Mouse (Mus musculus) urinary bladder, postnatal 10 days (tissue): ENCODE results near the gene Zfp646.
"Not testable (repeated sequence)": the region's sequence is repeated elsewhere in the genome, so short reads cannot be mapped to it uniquely, and the experiment has no call there.

Source experiments
- DNase-seq: peaks from one replicate; pipeline ENCODE4 v3.0.0; 2022; ENCODE audit warnings: low spot score

The Zfp646 gene

DNA sequence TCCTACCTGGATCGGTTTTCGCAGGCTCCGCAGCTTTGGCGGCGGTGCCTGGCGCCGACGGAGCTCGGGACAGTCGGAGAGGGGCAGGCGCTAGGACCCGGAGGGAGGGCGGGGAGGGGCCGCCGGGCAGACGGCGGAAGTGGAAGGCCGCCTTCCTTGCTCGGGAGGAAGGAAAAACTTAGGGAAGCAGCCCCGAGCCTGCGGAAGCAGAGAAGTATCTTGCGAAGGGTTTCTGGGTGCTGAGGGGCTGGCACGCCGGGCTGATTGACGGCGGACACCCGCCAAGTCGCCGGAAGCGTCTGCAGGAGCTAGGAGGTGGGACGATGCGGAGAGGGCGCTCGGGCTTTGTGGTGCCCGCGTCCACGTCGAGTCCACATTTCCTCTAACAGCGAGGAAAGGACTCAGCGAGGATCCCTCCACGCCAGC is at the start of gene Zfp646:
Gene Zfp646, plus strand, starts transcription at position 181 of the 426 bp plus-strand sequence.
- DNase-seq, result no peak

DNA sequence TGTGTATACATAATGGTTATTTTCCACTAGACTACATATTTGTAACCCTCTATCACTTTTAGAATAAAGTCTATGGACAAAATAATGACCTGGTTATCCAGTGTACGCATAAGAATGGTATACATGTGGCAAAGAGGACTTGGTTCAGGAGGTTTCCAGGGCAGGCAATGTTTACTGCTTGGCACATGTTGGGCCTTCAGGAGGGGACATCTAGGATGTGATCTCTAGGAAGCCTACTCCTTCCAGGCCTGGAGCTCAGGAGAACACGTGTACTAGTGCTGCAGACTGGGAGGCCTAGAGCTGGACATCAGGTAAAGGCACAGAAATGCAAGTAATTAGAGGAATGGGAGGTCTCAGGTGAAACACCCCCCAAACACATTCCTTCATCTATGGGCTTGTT is 40.5 kb upstream of the Zfp646 start:
- DNase-seq, result no peak

- DNase-seq, result no peak
Measured at GRCm38 (mm10) chr7:127837473-127837872, 38.5 kb upstream of the Zfp646 start.

- not testable (repeated sequence) for DNase-seq
Measured at GRCm38 (mm10) chr7:127837878-127838277, 38.1 kb upstream of the Zfp646 start.

GRCm38 (mm10) chr7:127840031-127840430 is 36.0 kb upstream of the Zfp646 start:
- DNase-seq, result not testable (repeated sequence)

DNA sequence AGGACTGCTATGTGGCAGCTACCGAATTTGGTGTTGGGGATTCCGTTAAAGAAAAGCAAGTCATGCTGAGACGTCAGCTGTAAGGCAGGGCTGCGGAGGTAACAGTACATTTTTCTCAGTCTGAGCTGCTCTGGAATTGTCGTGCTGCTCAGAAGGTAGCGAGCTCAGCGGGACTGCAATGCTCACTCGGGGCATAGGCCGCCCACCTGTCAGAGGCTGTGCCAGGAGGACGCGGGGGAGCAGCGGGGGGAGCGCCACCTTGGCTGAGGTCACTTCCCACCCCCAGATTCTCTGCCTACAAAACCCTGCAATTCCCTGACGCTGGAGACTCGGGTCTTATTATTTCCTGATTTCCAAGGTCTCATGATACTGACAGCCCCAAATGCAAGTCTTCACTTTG is 35.1 kb upstream of the Zfp646 start:
- no peak for DNase-seq

- DNase-seq, result peak; percentile 82
Measured at GRCm38 (mm10) chr7:127841340-127842000, 34.6 kb upstream of the Zfp646 start.

GRCm38 (mm10) chr7:127842001-127842718 is 33.9 kb upstream of the Zfp646 start:
- DNase-seq, result no peak

- DNase-seq, result no peak
Measured at GRCm38 (mm10) chr7:127849973-127850875, 25.8 kb upstream of the Zfp646 start.

GRCm38 (mm10) chr7:127850906-127851305 is 25.1 kb upstream of the Zfp646 start:
- DNase-seq, result no peak

GRCm38 (mm10) chr7:127858258-127858657 is 17.8 kb upstream of the Zfp646 start:
- DNase-seq, result no peak

- no peak for DNase-seq
Measured at GRCm38 (mm10) chr7:127866434-127866833, 9.6 kb upstream of the Zfp646 start.

DNA sequence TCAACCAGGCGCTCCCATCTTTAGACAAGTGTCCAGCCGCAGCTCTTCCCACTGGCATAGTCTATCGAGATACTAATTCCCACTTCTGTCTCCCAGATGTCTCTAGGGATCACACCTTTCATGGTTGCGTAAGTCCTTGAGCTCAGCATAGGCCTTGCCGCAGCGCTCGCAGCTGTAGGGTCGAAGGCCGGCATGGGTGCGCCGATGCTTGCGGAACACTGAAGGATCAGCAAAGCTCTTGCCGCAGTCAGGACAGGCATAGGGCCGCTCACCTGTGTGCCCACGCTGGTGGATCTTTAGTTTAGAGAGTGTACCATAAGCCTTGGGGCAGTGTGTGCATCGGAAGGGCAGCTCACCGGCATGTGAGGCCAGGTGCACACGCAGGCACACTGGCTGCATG is 8.4 kb upstream of the Zfp646 start:
- DNase-seq, result no peak

GRCm38 (mm10) chr7:127869149-127869810 is 6.7 kb upstream of the Zfp646 start:
- no peak for DNase-seq

DNA sequence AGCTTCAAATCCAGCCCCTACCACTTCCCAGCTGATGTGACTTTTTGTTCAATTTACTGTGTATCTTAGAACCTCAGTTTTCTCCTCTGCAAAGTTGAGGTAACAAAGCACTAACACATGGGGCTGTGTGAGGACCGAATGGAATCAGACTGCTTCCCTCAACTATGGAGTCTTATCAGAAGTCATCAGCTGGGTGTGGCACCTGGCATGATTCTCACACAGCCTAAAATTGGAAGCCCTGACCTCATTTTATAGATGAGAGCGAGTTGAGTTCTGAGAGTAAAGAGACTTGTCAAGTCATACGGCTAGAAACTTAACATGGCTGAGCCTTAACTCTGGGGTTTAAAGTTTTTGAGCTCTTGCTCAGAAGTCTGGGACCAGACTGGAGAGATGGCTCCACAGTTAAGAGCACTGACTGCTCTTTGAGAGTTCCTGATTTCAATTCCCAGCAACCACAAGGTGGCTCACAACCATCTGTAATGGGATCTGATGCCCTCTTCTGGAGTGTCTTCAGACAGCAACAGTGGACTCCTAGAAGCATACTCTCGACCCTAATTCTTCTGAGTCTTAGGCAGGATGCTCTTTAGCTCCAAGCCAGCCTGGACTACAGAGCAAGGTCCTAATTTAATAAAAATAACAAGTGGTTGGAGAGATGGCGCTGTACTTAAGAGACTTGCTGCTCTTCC is 5.7 kb upstream of the Zfp646 start:
- no peak for DNase-seq

GRCm38 (mm10) chr7:127874812-127875626 is 1.0 kb upstream of the Zfp646 start:
- DNase-seq, result no peak

DNA sequence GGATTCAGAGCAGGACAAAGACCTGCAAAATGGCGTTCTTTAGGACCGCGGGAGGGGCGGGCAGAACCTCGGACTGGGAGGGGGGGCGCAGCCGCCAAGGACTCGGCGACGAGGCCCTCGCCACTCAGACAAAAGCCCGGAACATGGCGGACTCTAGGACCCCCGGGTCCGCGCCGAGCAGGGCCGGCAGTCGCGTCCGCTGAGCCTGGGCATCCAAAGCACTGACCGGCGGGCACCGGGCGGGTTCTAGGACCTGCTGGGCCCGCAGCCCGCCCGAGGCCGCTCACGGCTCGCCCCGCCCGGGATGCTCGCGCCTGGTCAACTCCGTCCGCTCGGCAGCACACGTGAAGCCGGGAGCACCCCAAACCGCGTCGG is 407 bp upstream of the Zfp646 start:
- peak; percentile 76 for DNase-seq

DNA sequence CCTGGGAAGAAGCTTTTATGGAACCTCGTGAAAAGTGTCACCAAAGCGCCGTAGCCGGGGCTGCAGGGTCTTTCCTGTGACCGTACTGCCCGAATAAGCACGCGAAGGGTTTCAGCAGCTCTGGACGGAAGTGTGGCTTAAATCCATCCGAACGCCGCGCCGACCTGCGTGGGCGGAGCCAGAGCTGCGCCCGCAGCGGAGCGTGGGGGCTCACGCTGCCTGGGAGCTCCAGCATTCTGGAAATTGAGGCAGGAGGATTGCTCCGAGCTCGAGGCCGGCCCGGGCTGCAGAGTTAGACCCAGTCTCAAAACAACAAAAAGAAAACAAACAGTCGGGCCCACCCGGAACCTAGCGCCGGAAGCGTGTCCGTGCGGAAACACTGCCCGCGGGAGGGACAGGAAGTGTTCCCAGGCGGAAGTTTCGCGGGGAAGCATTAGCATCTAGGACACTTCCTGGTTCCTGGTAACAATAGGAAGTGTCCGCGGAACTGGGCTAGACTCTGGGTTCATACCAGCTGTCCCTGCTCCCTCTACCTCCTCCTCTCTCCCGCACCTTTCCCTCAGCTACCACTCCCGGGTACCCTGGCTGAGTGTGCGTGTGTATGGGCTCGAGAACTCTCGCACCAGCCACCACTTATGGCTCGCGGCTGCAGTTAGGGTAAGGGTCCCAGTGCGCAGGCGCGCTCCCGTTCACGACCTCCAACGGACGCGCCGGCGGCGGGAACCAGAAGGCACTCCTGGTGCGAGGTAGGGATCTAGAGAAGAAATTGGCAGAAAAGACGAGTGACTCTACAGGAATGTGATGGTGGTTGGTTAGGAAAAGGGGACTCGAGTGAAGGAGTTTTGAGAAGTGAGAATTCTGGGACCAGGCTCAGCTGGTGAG is 687 bp downstream of the Zfp646 start, which contains the start of gene Zfp668:
Gene Zfp668, minus strand, starts transcription at position 362 of the 882 bp plus-strand sequence.
- peak; percentile 59 for DNase-seq

DNA sequence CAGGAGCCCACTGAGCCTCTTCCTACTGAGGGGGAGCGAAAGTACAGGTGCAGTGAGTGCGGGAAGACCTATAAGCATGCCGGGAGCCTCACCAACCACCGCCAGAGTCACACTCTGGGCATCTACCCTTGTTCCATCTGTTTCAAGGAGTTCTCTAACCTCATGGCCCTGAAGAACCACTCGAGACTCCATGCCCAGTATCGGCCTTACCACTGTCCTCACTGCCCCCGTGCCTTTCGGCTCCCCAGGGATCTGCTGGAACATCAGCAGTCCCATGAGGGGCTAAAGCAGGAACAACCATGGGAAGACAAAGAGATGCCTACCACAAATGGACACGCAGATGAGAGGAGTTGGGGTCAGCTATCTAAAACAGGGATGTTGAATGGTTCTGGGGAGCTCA is 3.3 kb downstream of the Zfp646 start:
- DNase-seq, result no peak
